Mouse (Mus musculus): ENCODE measurements around the gene Tln1.
"Not testable (repeated sequence)": the region's sequence is repeated elsewhere in the genome, so short reads cannot be mapped to it uniquely, and the experiment has no call there.

The Tln1 gene

DNA sequence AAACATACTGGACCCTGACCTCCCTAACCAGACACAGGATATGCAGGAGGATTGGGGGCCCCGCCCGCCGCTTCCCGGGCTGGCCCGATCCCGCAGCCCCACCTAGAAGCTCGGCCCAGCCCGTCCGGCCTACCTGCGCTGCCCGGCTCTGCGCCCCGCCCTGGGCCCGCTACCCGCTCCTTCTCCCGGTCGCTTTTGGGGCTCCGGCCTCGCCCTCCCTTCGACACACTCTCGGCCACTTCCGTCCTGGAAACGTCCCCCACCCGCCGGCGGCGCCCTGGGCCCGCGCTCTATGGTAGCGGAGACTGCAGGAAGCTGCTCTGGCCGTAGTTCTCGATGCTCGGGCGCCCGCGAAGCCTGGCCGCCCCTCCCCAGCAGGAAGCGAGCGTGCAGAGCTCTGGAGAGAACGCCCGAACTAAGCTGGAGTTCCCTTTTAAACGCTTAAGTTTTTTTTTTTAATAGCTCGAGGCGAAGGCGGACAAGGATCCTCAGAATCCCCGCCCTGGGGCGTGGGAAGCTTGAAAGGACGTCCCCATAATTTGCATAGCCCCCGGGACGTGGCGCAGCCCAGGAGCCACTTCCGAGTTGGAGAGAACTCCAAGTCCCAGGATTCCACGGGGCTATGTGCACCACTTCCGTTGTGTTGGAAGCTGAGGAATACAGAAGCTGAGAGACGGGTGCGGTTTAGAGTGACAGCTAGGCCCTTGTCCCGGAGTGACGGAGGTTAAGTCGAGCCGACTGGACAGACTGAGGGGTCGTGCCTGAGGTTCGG is at the start of gene Tln1, which contains the start of gene Creb3:
Gene Tln1 (minus strand): TSS at position 695 of the 772 bp plus-strand sequence.
Gene Creb3 (plus strand): TSS at position 336 of the 772 bp plus-strand sequence.
- in situ Hi-C loops (cut with MboI, MseI) = loop anchor here in 1 of 2 experiments (10.0 kb wide), 2 partner anchors 557 to 1973 kb away; partner anchors contain the start of genes Shb and Vcp

DNA sequence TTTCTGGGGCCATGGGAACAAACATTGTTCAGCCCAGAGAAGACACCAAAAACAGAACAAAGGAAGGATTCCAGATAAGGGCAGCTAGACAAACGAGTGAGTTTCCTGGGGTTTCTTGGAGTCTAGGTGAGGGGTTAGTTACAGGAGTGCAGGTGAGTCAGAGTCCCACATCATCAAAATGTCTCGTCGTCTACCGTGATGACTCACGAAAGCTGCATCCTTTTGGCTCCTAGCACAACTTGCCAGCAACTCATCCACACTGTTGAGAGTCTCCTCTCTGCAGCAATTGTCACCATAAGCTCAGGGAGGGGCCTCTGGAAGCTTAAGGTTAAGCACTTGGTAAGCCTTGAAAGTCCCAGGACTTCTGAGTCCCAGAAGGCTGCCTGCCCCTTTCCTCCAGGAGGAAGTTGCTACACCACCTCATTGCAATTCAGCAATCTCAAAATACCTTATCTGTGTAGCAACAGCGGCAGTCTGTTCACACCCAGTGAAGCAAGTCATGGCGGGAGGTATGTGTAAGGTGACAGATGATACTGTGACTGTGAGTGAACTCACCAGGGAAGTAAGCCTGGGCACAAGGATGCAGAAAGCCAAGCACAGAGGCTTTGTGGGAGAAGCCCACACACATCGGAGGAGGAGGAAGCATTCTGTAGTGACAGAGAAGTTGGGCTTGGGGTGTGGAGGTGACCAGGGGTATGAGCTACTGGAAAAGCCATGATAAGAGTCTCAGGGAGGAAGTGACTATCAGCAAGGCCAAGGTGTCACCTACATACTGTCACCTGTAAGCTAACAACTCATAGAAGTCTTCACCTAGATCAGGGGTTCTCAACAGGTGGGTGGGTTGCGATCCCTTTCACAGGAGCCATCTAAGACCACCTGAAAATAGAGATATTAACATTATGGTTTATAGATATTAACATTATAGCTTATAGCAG is 42.5 kb upstream of the Tln1 start:
- in situ Hi-C loops (cut with MboI, MseI) = loop anchor here in 1 of 2 experiments (25.0 kb wide), 1 partner anchor 1293 kb away; the partner anchor contains the start of gene Fam205a3

DNA sequence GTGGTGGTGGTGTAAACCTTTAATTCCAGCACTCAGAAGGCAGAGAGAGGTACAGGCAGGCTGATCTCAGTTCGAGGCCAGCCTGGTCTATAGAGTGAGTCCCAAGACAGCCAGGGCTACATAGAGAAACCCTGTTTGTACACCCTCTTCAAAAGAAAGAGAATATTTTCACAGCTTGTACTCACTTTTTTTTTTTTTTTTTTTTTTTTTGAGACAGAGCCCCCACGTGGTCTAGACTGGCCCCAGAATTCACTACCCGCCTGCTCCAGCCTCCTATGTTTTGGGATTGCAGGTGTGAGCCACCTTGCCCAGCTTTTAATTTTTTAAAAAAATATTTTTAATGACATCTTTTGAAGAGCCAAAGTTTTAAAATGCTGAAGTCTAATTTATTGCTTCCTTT is 41.6 kb upstream of the Tln1 start:
- in situ Hi-C loops (cut with MboI, MseI) = loop anchor here in 1 of 2 experiments (25.0 kb wide), 1 partner anchor 1292 kb away; the partner anchor contains the start of gene Fam205a3

DNA sequence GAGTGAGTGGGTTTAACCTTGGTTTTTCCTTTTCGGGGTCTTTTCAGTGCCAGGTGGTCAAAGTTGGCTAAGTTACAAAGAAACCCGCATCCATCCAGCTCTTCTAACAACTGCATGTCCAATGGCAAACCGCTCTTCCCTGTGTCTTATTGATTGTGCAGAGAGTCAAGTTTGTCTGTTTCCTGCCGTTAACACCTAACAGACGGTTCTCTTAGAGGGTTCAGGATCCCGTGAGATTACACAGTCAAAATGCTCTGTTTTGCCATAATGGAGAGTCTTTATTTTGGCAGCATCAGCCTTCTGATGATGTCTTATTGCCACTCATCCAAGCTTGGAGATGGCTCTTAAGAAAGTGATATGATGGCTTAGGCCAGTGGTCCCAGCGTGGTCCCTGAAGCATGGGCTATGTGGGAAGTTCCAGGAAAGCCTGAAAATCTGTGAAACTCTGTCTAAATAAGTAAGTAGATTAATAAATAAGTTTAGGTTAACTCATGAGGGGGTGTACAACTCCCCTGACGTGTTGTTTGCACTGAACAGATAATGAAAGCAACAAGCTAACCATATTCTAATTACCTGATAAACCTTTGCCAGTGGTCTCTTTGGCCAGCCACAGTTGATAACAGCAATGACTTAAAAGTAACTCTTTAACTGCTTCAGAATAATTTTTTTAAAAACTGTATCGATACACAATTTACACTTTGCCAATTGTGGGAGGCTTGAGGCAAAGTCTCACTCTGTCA is 37.9 kb upstream of the Tln1 start:
- in situ Hi-C loops (cut with MboI, MseI) = loop anchor here in 1 of 2 experiments (25.0 kb wide), 1 partner anchor 1288 kb away; the partner anchor contains the start of gene Fam205a3

DNA sequence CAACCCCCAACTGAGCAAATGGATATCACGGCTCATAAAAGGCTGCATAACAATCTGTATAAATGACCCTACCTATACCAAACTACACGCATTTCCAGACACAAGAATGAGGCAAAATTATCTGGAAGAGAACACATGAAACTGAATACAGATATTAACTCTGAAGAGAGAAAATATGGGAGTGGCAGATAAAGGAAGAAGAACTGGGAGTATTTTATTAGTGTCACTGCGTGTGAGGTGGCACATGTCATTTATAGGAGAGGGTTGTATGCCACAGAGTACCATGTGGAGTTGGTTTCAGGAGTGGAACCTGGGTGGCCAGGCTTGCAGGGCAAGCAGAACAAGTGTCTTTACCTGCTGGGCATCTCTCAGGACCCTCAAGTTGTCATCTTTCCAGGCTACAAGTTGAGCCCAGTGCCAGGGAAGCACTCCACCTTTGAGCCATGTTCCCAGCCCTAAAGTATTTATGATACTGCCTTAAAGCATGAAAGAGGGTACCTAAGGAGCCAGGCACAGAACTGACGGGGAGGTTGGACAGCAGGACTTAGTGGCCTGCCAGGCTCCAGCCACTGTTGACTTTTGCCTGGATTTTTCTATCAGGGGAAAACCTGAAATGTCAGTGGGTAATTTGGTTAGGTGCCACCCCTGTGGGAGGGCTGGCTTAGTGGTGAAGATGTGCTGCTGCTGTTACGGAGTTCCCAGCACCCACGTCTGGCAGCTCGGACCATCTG is 36.3 kb upstream of the Tln1 start:
- in situ Hi-C loops (cut with MboI, MseI) = no loop called here

DNA sequence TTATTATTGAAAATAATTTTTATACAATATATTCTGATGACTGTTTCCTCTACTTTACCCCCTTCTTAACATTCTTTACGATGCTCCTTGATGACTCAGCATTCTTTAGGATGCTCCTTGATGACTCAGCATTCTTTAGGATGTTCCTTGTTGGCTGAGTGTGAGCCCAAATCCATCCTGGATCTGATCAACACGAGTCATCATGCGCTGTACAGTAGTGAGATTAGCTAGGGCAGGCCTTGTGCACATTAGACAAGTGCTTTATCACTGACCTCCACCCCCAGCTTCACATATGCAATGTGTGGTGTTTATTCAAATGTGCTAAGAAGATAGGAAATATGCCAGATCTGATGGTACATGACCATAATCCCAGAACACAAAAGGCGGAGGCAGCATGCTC is 35.7 kb upstream of the Tln1 start:
- in situ Hi-C loops (cut with MboI, MseI) = no loop called here

DNA sequence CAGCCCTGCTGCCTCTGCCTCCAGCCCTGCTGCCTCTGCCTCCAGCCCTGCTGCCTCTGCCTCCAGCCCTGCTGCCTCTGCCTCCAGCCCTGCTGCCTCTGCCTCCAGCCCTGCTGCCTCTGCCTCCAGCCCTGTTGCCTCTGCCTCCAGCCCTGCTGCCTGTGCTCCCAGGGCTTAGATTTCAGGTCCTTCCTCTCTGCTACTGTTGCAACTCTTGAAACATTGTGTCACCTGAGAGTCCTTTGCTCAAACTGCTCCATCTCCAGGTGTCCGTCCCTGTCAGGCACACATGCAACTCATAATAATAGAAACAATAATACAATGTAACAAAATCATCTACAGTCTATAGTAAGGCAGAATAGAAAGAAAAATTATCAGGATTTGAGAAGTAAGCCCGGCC is 34.1 kb upstream of the Tln1 start:
- in situ Hi-C loops (cut with MboI, MseI) = not testable (repeated sequence)

DNA sequence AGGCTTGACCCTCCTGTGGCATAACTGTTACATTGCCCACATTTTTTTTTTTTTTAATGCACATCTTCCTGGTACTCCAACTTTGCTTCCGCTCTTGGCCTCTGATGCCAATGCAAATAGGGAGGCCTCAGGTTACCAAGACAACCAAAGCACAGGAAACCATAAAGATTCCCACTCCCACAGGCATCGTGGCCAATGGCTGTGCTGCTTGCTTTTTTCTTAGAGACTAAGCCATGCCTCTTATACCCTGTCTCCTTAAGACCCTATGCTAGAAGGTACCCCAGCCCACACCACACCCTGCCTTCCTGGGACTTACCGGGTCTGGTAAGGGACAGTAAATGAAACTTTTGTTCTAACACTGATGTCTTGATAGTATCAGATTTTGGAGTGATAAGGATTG is 31.0 kb upstream of the Tln1 start:
- in situ Hi-C loops (cut with MboI, MseI) = no loop called here

DNA sequence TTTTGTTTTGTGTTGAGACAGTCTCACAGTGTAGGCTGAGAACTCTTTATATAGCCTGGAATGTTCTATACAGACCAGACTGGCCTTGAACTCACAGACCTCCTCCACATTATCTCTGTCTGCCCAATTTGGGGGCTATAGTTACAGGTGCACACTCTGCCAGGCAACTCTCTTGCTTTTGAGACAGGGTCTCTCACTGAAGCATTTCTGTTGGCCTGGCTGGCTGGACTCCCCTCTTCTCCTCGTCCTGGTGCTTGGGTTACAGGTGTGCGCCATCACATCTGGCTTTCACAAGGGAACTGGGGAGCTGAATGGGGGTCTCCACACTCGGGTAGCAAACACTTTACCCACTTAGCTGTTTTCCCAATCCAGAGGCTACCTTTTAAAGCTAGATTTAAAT is 29.5 kb upstream of the Tln1 start:
- in situ Hi-C loops (cut with MboI, MseI) = no loop called here

DNA sequence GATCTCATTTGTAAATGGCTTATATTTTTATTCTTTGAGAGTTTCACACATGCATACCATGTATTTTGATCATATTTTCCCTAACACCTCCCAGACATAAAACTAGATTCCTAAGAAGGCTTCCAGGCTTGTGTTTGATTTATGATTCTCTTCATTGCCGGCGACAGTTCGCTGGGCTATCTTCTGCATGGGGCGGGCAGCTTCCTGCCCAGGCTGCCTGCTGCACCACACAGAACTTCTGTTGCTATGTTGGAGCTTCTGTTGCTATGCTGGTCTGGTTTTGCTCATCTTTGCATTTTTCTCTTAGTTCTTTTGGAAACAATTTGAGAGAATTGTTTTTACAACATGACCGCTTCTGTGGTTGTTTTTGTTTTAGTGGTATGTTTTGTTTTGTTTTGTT is 29.1 kb upstream of the Tln1 start:
- in situ Hi-C loops (cut with MboI, MseI) = no loop called here

DNA sequence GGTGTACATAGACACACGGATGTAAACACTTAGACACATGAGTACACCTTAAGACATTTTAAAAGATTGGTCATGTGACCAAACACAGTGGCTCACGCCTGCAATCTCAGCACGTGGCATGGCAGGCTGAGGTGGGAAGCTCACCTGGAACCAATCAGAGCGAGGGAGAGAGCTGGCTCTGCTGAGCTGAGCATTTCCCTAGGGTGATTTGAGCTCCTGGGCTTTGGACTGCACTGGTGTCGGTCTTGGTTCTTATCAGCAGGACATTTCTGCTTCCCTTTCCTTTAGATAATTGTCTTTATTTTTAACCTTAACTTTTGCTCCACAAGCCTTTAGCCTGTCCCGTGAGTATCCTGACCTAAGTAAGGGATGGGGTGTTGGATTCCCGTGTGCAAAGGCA is 25.2 kb upstream of the Tln1 start:
- in situ Hi-C loops (cut with MboI, MseI) = no loop called here

DNA sequence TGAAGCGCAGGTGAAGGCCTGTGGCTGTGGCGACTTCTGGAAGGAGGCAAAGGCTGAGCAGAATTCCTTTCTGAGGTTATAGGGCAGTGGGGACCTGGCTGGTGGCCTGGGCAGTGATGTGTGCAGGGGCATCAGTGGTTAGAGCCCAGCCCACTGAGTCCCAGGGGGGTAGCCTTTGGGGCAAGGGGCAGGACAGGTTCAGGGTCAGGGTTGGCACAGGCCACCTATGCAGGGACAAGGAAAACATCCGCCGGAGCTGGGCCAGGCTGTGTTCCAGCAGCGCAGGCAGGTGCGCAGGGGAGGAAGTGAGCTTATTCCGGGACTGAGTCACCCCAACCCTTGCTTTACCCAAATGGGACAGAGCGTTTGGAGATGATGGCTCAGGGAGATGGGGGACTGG is 23.9 kb upstream of the Tln1 start:
- in situ Hi-C loops (cut with MboI, MseI) = no loop called here

DNA sequence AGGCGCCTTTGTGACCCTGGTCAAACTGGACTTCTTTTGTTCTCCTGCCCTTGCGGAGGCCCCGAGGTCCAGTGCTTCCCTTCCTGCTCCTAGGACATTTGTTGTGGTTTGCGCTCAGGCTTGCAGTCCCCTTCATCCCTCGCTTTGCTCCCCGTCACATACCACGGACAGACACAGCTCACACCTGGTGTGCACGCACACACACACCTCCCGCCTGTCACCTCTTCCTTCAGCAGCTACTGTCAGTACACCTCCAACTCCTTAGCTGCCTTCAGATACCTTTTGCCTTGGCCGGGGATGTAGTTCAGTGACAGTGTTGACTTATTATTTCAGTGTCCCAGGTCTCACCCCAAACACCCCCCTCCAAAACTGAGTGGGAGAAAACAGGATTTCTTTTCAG is 23.2 kb upstream of the Tln1 start:
- in situ Hi-C loops (cut with MboI, MseI) = no loop called here

DNA sequence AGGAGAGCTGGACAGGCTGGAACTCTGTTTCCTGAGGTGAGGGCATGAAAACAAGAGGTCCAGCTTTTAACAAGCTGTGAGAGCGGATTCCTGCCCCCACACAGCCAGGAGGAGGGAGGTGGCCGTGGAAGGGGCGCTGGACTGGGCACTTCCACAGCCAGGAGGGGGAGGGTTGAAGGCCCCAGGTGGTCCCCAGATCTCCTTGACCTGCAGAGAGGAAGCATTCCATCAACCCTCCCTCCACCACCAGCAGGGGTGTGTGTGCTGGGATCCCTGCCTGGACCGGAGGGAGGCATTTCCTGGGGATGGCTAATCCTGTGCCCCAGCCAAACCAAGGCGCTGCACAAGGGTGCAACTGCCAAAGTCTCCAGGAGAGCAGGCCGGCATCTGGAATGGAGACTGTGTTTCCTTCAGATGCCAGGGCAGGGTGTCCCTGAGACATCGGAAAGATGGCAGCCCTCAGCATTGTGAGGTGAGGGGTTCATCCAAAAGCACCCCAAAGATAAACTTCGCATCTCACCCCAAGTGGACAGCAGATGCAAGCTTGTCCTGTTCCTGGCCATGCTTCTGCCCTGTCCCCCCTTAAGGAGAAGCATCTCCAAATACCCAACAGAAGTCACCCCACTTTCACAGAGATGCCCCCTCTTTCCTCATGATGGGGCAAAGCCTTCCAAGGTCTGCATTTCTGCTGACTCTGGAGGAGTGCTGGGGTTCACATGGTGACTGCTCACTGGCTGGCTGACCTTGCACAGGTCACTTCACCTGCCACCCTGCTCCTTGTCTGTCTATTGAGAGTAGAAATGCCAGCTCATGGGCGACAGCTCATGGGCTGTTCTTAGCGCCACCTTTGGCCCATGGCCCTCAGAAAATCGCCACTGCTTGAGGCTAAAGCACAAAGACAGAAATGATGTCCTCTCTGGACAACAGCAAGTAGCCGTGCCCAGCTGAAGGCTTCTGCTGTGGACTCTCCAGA is 22.2 kb upstream of the Tln1 start, which contains the start of gene Msmp:
Gene Msmp (minus strand): TSS at position 51 of the 973 bp plus-strand sequence.
- in situ Hi-C loops (cut with MboI, MseI) = no loop called here

DNA sequence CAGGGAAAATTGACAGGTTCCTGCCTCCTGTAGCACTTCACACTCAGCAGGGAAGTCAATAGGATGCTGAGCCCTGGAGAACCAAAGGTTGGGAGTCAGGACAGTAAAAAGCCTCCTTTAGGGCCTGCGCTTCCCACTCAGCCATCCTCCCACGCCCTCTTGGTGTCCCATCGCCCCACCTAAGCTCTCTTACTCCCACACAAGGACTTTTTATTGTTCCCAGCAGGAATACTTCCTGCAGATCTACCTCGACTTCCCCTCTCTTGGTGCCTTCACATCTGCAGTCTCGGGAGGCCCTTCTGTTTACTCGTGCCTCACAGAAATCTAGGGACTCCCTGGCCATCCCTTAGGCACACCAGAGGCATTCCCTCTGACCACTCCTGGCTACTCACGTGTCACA is 20.9 kb upstream of the Tln1 start:
- in situ Hi-C loops (cut with MboI, MseI) = no loop called here

DNA sequence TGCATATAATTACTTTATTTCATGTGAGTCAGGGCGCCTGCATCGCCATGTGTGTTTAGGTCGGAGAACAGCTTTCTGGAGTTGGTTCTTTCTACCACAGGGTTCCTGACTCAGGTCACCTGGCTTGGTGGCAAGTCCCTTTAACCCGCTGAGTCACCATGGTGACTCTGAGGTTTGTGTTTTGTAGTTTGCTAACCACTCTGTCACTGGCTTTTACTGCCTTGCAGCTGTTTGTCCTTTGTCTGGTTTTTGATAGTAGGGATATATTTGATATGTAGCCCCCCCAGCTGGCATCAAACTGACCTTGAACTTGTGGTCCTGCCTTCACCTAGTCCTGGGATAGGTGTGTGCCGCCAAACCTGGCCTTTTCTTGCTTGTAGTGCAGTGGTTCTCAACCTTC is 19.8 kb upstream of the Tln1 start:
- in situ Hi-C loops (cut with MboI, MseI) = no loop called here

DNA sequence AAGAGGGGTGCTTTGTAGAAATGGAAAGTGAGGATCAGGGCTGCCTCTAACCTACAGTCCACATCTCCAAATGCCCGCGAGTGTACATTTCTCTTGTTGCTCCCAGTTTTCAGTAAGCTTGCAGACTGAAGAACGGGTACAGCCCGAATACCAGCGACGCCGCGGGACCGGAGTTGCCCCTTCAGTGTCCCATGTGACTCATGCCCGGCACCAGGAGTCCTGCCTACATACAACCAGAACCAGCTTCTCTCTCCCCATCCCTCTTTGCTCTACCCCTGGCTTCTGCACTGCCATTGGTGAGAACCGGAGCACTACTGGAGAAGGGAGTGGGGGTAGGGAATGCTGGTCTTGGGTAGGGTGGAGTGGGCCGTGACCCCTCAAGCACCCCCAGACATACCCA is 18.9 kb upstream of the Tln1 start:
- in situ Hi-C loops (cut with MboI, MseI) = no loop called here

DNA sequence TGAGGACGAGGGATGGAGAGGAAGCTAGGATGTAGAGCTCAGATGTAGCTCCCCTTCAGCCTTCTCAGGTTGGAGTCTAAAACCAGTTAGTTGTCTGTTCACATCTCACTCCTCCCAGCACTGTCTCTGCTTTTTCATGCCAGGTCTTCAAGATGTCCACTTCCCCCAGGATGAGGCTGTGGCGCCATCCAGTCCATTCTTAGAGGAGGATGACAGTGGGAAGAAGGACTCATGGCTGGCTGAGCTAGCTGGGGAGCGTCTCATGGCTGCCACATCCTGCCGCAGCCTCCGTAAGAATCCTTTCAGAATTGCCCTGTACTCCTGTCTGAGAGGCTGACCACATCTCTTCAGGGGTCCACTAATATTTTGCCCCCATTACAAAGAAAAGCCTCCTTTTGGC is 18.2 kb upstream of the Tln1 start:
- in situ Hi-C loops (cut with MboI, MseI) = no loop called here

DNA sequence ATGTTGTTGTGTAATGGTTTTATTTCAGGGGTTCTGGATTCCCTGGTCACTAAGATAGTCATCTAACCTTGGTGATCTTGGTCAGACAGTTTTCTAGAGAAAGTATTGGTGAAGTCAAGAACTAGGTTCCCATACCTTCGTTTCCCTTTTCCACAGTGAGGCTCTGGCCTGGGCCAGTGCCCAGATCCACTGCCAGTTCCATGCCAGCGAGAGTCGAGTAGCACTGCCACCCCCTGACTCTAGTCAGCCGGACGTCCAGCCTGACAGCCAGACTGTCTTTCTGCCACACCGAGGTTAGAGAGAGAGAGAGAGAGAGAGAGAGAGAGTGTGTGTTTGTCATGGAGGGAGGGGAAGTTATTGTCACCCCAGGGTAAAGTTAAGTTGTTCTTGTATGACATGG is 17.2 kb upstream of the Tln1 start:
- in situ Hi-C loops (cut with MboI, MseI) = loop anchor here in 1 of 2 experiments (5.0 kb wide), 1 partner anchor 73 kb away; the partner anchor contains the start of gene Spag8
